Mouse (Mus musculus) bone marrow, adult 2 months (tissue): ENCODE measurements around the gene Hopx. TPM values are rescaled to one million over a fixed set of nuclear protein-coding genes. Genes with fewer than 3 reads are reported as not detected.

ENCODE experiments used
- H3K27ac ChIP-seq: fragments of 200-500 bp; 2 replicates; pipeline ENCODE4 v1.5.1; 2012; ENCODE audit warnings: low read depth, mild to moderate bottlenecking, control low read depth, inconsistent platforms, low read length; ENCODE audit not compliant: control insufficient read depth, poor library complexity, insufficient read depth
- H3K4me1 ChIP-seq: fragments of 200-500 bp; 2 replicates; pipeline ENCODE4 v1.6.1; 2011; ENCODE audit warnings: low read length; ENCODE audit not compliant: control insufficient read depth, insufficient read depth
- H3K4me3 ChIP-seq: fragments of 200-500 bp; replicated peaks from 2 replicates; pipeline ENCODE3; 2011; ENCODE audit warnings: mild to moderate bottlenecking, low read depth, low read length, control low read depth; ENCODE audit not compliant: control insufficient read depth
- CTCF ChIP-seq: fragments of 200-500 bp; IDR thresholded peaks from 2 replicates; pipeline ENCODE4 v1.5.1; 2011; ENCODE audit warnings: low read length, control low read depth; ENCODE audit not compliant: control insufficient read depth, insufficient read depth
- POLR2A ChIP-seq: fragments of 200-500 bp; IDR thresholded peaks from 2 replicates; pipeline ENCODE4 v1.6.1; 2011; ENCODE audit warnings: low read depth, mild to moderate bottlenecking, control low read depth, low read length, borderline replicate concordance; ENCODE audit not compliant: control insufficient read depth
- WGBS: fragments of 180-500 bp; shearing (Covaris S2); methylation state at CpG from one replicate; pipeline ENCODE4 v1.1.7; 2018; 5-methylcytosine and 5-hydroxymethylcytosine counted together
- polyA plus RNA-seq: library from polyadenylated mRNA; stranded (reverse); fragments of >200 nt; gene quantifications from 2 replicates; pipeline ENCODE4 v1.2.4, GENCODE M21; 2011; ENCODE audit warnings: low replicate concordance; ENCODE audit not compliant: missing spikeins, insufficient read depth, insufficient read length

Gene Hopx
- polyA plus RNA-seq, 1 experiment: 8.3 TPM

DNA sequence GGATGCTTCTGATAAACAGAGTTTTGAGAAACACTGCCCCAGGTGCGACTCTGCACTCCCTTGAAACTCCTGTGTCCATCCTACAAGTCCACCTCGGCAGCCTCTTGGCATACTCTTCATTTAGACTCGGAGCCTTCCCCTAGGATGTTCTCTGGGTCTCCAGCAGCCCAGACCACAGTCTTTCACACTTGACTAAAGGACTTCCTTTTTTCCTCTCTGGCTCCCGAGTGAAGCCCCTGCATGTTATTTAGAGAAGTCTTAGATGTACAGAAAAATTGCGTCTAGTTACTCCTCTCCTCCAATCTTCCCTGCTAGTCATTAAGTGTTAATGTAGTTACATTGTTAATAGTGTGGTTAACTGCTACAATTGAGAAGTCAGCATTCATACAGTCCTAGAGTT is 70.6 kb downstream of the Hopx start:
- H3K4me1 ChIP-seq: no peaks in the 10 kb centered on the region; the same call in 1 of the 2 replicates
- 14% methylated on average over 5 of the region's 5 CpGs for WGBS
- no peak overlapping the region for H3K4me3 ChIP-seq
- H3K27ac ChIP-seq: no peak overlapping the region
- TF ChIP-seq POLR2A: no peak

DNA sequence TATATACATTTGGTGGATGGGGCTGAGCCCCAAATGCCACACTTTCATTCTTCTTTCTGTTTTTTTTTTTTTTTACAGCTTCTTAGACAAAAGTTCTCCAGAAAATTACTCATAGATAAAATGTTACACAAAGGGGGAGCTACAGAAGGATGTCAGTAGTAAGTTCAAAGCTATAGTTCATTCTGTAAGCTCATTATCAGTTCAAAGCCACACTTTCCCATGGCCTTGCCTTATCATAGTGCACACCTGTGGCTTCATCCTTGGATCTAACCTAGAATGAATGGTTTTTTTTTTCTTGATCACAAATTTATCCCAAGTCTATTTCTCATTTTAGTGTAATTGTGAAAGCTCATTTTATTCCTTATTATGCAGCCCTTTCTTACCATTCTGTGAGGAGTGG is 75.5 kb downstream of the Hopx start:
- no peak overlapping the region for H3K4me3 ChIP-seq
- no peak overlapping the region for H3K27ac ChIP-seq
- peaks cover 1% of the 10 kb centered on the region; the same call in 1 of the 2 replicates for H3K4me1 ChIP-seq
- no peak for TF ChIP-seq POLR2A
- TF ChIP-seq CTCF: no peak

DNA sequence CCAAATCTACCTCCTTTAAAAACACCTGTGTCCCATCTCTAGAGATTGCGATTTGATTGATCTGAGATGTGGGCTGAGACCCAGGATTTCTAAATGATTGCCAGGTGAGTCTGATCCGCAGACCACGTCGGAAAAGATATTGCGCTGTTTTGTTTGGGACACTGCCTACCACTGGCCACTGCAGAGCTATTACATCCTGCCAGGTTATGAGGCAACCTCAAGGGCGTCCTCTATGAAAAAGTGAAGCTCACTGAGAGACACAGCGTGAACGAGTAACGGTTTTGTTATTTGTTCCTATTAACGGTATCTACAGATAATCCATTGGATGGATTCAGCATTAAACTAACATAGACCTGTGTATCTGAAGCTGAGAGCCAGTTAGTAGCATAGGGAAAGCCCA is 76.5 kb downstream of the Hopx start:
- Histone ChIP-seq H3K4me3 (peak overlapping the region; percentile 46), H3K27ac (peak overlapping the region; percentile 48), H3K4me1 (peaks cover 1% of the 10 kb centered on the region; the same call in 1 of the 2 replicates)
- TF ChIP-seq CTCF (no peak), POLR2A (no peak)
- WGBS: 57% methylated on average over 10 of the region's 10 CpGs

Other genes starting within 250 kb of the Hopx start
- 11.6 and 16.5 TPM in 2 replicates for gene Aasdh, start 209.6 kb downstream of the Hopx start, polyA plus RNA-seq
- 76.6 and 84.6 TPM in 2 replicates for gene Paics, start 163.8 kb downstream of the Hopx start, polyA plus RNA-seq
- 11.0 and 17.2 TPM in 2 replicates for gene Ppat, start 163.5 kb downstream of the Hopx start, polyA plus RNA-seq
- gene Srp72, start 140.4 kb downstream of the Hopx start, polyA plus RNA-seq: 66.7 and 73.8 TPM in 2 replicates
- 1.9 TPM in 1 of 2 replicates, not detected in the other for gene Arl9, start 111.1 kb downstream of the Hopx start, polyA plus RNA-seq
- 0.92 TPM in 1 of 2 replicates, not detected in the other for gene Thegl, start 99.1 kb downstream of the Hopx start, polyA plus RNA-seq
- not detected in 2 replicates for gene Spink2, start 96.3 kb upstream of the Hopx start, polyA plus RNA-seq
- gene Rest, start 150.4 kb upstream of the Hopx start, polyA plus RNA-seq: 4.7 and 9.5 TPM in 2 replicates
- gene Noa1, start 195.0 kb upstream of the Hopx start, polyA plus RNA-seq: 6.0 and 16.0 TPM in 2 replicates
- 21.8 and 37.0 TPM in 2 replicates for gene Polr2b, start 195.0 kb upstream of the Hopx start, polyA plus RNA-seq